Mouse (Mus musculus): Measurements from ENCODE around the gene Rfng.

GRCm38 (mm10) chr11:120825289-120825863 lies 41.4 kb upstream of the Rfng start:
- TF ChIP-seq POLR2A (IDR thresholded peaks at IDR 0.05; ENCODE audit: insufficient read depth, low read length) (no peak), CTCF (IDR thresholded peaks at IDR 0.05; ENCODE audit: low read depth, low read length) (no peak), EP300 (IDR thresholded peaks at IDR 0.05; ENCODE audit: insufficient read depth, low read depth, low read length) (no peak)
